In the genomic region with DNA sequence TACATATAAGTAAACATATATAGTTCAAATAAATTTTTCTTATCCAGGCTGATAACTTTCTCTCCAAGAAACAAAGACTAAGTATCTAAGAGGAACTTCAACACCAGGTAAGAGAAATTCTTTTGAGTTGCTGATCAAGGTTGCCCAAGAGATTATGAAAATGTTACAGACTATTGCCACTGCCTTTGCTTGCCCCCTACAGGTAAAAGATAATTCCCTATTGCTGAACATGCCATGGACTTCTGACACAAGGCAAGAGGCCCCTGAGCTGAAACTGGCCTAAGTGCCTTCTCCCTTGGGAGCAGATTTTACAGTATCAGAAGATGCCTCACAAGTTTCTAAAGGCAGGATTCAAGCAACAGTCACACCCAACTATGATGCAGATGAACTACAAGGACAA, we compare ENCODE assay signal across 15 mouse cellular contexts.
A peak's percentile ranks its signal among the peaks of the same experiment; 100 is the strongest.
DNase-seq lines count a peak whose midpoint lies in the region; ATAC-seq and TF ChIP-seq lines count a peak whose summit lies in the region.
"Had no signal": no experiment of that assay in that cellular context is flagged by ENCODE, and none has a peak within 500 bp of the region (broad histone marks: within the 10 kb centered on the region; RNA-seq: fewer than 3 reads in every experiment).

No protein-coding gene starts in this region.

- no peaks in the 10 kb centered on the region for H3K27me3 ChIP-seq in embryonic facial prominence, embryonic 11.5 days (ENCODE audit: control insufficient read depth, insufficient read depth, low read length)
- H3K27me3 ChIP-seq in embryonic facial prominence, embryonic 10.5 days (replicated peaks; ENCODE audit: low read depth, poor library complexity, severe bottlenecking): no peaks in the 10 kb centered on the region
- H3K27me3 ChIP-seq in kidney, postnatal 0 days (ENCODE audit: insufficient read depth, low read length): no peaks in the 10 kb centered on the region
- no peaks in the 10 kb centered on the region for H3K27me3 ChIP-seq in midbrain, postnatal 0 days (ENCODE audit: insufficient read depth, low read length)
- no peaks in the 10 kb centered on the region; the same call in 1 of the 2 replicates for H3K27me3 ChIP-seq in midbrain, embryonic 15.5 days (replicated peaks)
- H3K27me3 ChIP-seq: embryonic facial prominence, embryonic 12.5 days; forebrain, embryonic 15.5 days; hindbrain, embryonic 12.5 days had no signal

- no peak overlapping the region for H3K4me3 ChIP-seq in embryonic facial prominence, embryonic 11.5 days (ENCODE audit: low read depth, low read length)
- no peak overlapping the region for H3K4me3 ChIP-seq in embryonic facial prominence, embryonic 10.5 days
- H3K4me3 ChIP-seq in kidney, postnatal 0 days (replicated peaks; ENCODE audit: low read depth, low read length): no peak overlapping the region
- H3K4me3 ChIP-seq in midbrain, postnatal 0 days (ENCODE audit: low read depth, low read length): no peak overlapping the region
- no peak overlapping the region for H3K4me3 ChIP-seq in midbrain, embryonic 15.5 days
- H3K4me3 ChIP-seq: embryonic facial prominence, embryonic 12.5 days; forebrain, embryonic 15.5 days; heart, embryonic 10.5 days; hindbrain, embryonic 12.5 days had no signal

- H3K4me2 ChIP-seq in embryonic facial prominence, embryonic 11.5 days (ENCODE audit: low read depth, low read length): no peak overlapping the region
- no peak overlapping the region for H3K4me2 ChIP-seq in kidney, postnatal 0 days (ENCODE audit: low read length)
- H3K4me2 ChIP-seq in midbrain, postnatal 0 days (ENCODE audit: low read depth, low read length, poor library complexity, severe bottlenecking): no peak overlapping the region
- no peak overlapping the region for H3K4me2 ChIP-seq in midbrain, embryonic 15.5 days
- H3K4me2 ChIP-seq: embryonic facial prominence, embryonic 12.5 days; forebrain, embryonic 15.5 days; hindbrain, embryonic 12.5 days had no signal

- no peak overlapping the region for H3K27ac ChIP-seq in embryonic facial prominence, embryonic 11.5 days (replicated peaks; ENCODE audit: low read depth, low read length)
- H3K27ac ChIP-seq in embryonic facial prominence, embryonic 10.5 days (replicated peaks): no peak overlapping the region
- no peak overlapping the region for H3K27ac ChIP-seq in kidney, postnatal 0 days
- no peak overlapping the region for H3K27ac ChIP-seq in midbrain, postnatal 0 days (ENCODE audit: low read depth, low read length)
- no peak overlapping the region for H3K27ac ChIP-seq in midbrain, embryonic 15.5 days
- H3K27ac ChIP-seq: embryonic facial prominence, embryonic 12.5 days; forebrain, embryonic 15.5 days; heart, embryonic 10.5 days; hindbrain, embryonic 12.5 days; hindbrain, postnatal 0 days had no signal

- no peaks in the 10 kb centered on the region for H3K36me3 ChIP-seq in embryonic facial prominence, embryonic 11.5 days (replicated peaks; ENCODE audit: control insufficient read depth, insufficient read depth, low read depth, low read length)
- H3K36me3 ChIP-seq in embryonic facial prominence, embryonic 10.5 days (replicated peaks): no peaks in the 10 kb centered on the region
- H3K36me3 ChIP-seq in kidney, postnatal 0 days (ENCODE audit: insufficient read depth, low read length): no peaks in the 10 kb centered on the region
- no peaks in the 10 kb centered on the region for H3K36me3 ChIP-seq in midbrain, postnatal 0 days (ENCODE audit: insufficient read depth, low read length)
- H3K36me3 ChIP-seq in midbrain, embryonic 15.5 days (replicated peaks): no peaks in the 10 kb centered on the region
- H3K36me3 ChIP-seq: embryonic facial prominence, embryonic 12.5 days; forebrain, embryonic 15.5 days; G1E; heart, embryonic 10.5 days; hindbrain, embryonic 12.5 days had no signal

- no peaks in the 10 kb centered on the region for H3K9me3 ChIP-seq in embryonic facial prominence, embryonic 11.5 days (replicated peaks; ENCODE audit: control insufficient read depth, low read length)
- no peaks in the 10 kb centered on the region for H3K9me3 ChIP-seq in embryonic facial prominence, embryonic 10.5 days
- H3K9me3 ChIP-seq in kidney, postnatal 0 days (replicated peaks; ENCODE audit: low read length): no peaks in the 10 kb centered on the region
- H3K9me3 ChIP-seq in midbrain, postnatal 0 days (ENCODE audit: low read length): no peaks in the 10 kb centered on the region
- H3K9me3 ChIP-seq in midbrain, embryonic 15.5 days: no peaks in the 10 kb centered on the region
- H3K9me3 ChIP-seq: embryonic facial prominence, embryonic 12.5 days; forebrain, embryonic 15.5 days; G1E; heart, embryonic 10.5 days; hindbrain, embryonic 12.5 days had no signal

- H3K9ac ChIP-seq in embryonic facial prominence, embryonic 11.5 days (replicated peaks; ENCODE audit: low read length): no peak overlapping the region
- H3K9ac ChIP-seq in kidney, postnatal 0 days (ENCODE audit: low read depth, low read length): no peak overlapping the region
- H3K9ac ChIP-seq in midbrain, postnatal 0 days (replicated peaks; ENCODE audit: low read length, poor library complexity, severe bottlenecking): no peak overlapping the region
- H3K9ac ChIP-seq in midbrain, embryonic 15.5 days: no peak overlapping the region
- H3K9ac ChIP-seq: embryonic facial prominence, embryonic 12.5 days; forebrain, embryonic 15.5 days; hindbrain, embryonic 12.5 days had no signal

- TF ChIP-seq CTCF in kidney, postnatal 0 days (IDR thresholded peaks at IDR 0.05; ENCODE audit: low read depth): peak; percentile 18; the same call in 1 of the 2 replicates
- peak; percentile 46 for TF ChIP-seq CTCF in midbrain, postnatal 0 days (IDR thresholded peaks at IDR 0.05)

- DNase-seq in embryonic facial prominence, embryonic 11.5 days (ENCODE audit: low spot score): peak; percentile 2
- DNase-seq in embryonic facial prominence, embryonic 10.5 days (ENCODE audit: low spot score): no peak
- DNase-seq in kidney, postnatal 0 days (ENCODE audit: low spot score): no peak
- no peak for DNase-seq in kidney, postnatal 10 days
- DNase-seq in midbrain, postnatal 0 days (ENCODE audit: low spot score): peak; percentile 9
- no peak for DNase-seq in T-cell, adult 2 months (ENCODE audit: low spot score)
- DNase-seq in testis, postnatal 10 days (ENCODE audit: low spot score): no peak

- no peak for ATAC-seq in embryonic facial prominence, embryonic 11.5 days (replicated peaks; ENCODE audit: insufficient number of reproducible peaks, low FRiP score, low TSS enrichment, low read depth)
- ATAC-seq in kidney, postnatal 0 days (replicated peaks; ENCODE audit: low FRiP score, low read depth): no peak
- no peak for ATAC-seq in midbrain, postnatal 0 days (ENCODE audit: low FRiP score)
- no peak for ATAC-seq in midbrain, embryonic 15.5 days (replicated peaks)
- ATAC-seq: CD4-positive, CD25-positive, alpha-beta regulatory T cell, adult 4 months had no signal

- no peaks in the 10 kb centered on the region for H3K4me1 ChIP-seq in embryonic facial prominence, embryonic 11.5 days (ENCODE audit: control insufficient read depth, insufficient read depth, low read length)
- no peaks in the 10 kb centered on the region for H3K4me1 ChIP-seq in embryonic facial prominence, embryonic 10.5 days
- H3K4me1 ChIP-seq in kidney, postnatal 0 days (replicated peaks; ENCODE audit: insufficient read depth, low read length): no peaks in the 10 kb centered on the region
- H3K4me1 ChIP-seq in midbrain, postnatal 0 days (ENCODE audit: insufficient read depth, low read length): no peaks in the 10 kb centered on the region
- no peaks in the 10 kb centered on the region for H3K4me1 ChIP-seq in midbrain, embryonic 15.5 days
- H3K4me1 ChIP-seq: embryonic facial prominence, embryonic 12.5 days; forebrain, embryonic 15.5 days; heart, embryonic 10.5 days; hindbrain, embryonic 12.5 days had no signal

Comparison
In these comparisons a context has a peak if more than half of its experiments do, and no peak if none do; other contexts are left out.
1. DNase-seq: peak in embryonic facial prominence, embryonic 11.5 days (single experiment) and midbrain, postnatal 0 days (single experiment); none in embryonic facial prominence, embryonic 10.5 days (single experiment), kidney, postnatal 0 days (single experiment), kidney, postnatal 10 days (single experiment), T-cell, adult 2 months (single experiment) and testis, postnatal 10 days (single experiment).